In genomic region chr14:57699461-57699970, GRCm38 (mm10) we compare ENCODE assay signal across 24 mouse cellular contexts. TPM values are rescaled to one million over a fixed set of nuclear protein-coding genes. Genes with fewer than 3 reads are reported as not detected.
"Had no signal": no experiment of that assay in that cellular context is flagged by ENCODE, and none has a peak within 500 bp of the region (broad histone marks: within the 10 kb centered on the region; RNA-seq: fewer than 3 reads in every experiment).

No protein-coding gene starts in this region.

- H3K27me3 ChIP-seq: limb, embryonic 12.5 days; limb, embryonic 15.5 days; lung, embryonic 15.5 days; midbrain, embryonic 13.5 days had no signal

- H3K4me2 ChIP-seq: limb, embryonic 12.5 days; limb, embryonic 15.5 days; liver, embryonic 11.5 days; lung, embryonic 15.5 days; midbrain, embryonic 13.5 days had no signal

- H3K9me3 ChIP-seq: limb, embryonic 12.5 days; limb, embryonic 15.5 days; lung, embryonic 15.5 days; megakaryocyte, embryonic 14.5 days; midbrain, embryonic 10.5 days; midbrain, embryonic 13.5 days had no signal

- H3K4me3 ChIP-seq: limb, embryonic 12.5 days; limb, embryonic 15.5 days; lung, embryonic 15.5 days; megakaryocyte, embryonic 14.5 days; midbrain, embryonic 10.5 days; midbrain, embryonic 13.5 days; myocyte had no signal

- DNase-seq: kidney, postnatal 10 days; kidney, postnatal 4 days; left cerebral cortex, postnatal 4 days; lung, adult 18-20 months; lung, postnatal 10 days; lung, postnatal 36 days; thymus, postnatal 25 days had no signal

- H3K27ac ChIP-seq: limb, embryonic 12.5 days; limb, embryonic 15.5 days; liver, embryonic 14.5 days; lung, embryonic 15.5 days; midbrain, embryonic 10.5 days; midbrain, embryonic 13.5 days had no signal

- ATAC-seq: midbrain, embryonic 13.5 days; midbrain, embryonic 16.5 days had no signal

- H3K9ac ChIP-seq: limb, embryonic 12.5 days; limb, embryonic 15.5 days; liver, embryonic 14.5 days; lung, embryonic 15.5 days; midbrain, embryonic 13.5 days had no signal

- H3K4me1 ChIP-seq: limb, embryonic 12.5 days had no signal

RNA-seq across cellular contexts. Expression of gene Gm49361, which starts 46.4 kb away (rescaled TPM):
- total RNA-seq: layer of hippocampus, postnatal 14 days; monocyte, adult 5-6 weeks had no signal
- polyA plus RNA-seq: kidney, embryonic 14.5 days; limb, embryonic 12.5 days; limb, embryonic 15.5 days; liver, embryonic 11.5 days; liver, embryonic 14.5 days; lung, embryonic 15.5 days; midbrain, embryonic 10.5 days; midbrain, embryonic 13.5 days; midbrain, embryonic 16.5 days; myocyte; neural tube, embryonic 11.5 days; neural tube, embryonic 14.5 days; spleen, adult 2 months; thymus, postnatal 0 days had no signal
